Mouse (Mus musculus) embryonic fibroblast, embryonic 13.5 days (primary cell): ENCODE measurements around the gene Slco4c1. TPM values are rescaled to one million over a fixed set of nuclear protein-coding genes. Genes with fewer than 3 reads are reported as not detected.

Experiments
- H3K27ac ChIP-seq: 2 replicates; pipeline ENCODE4 v1.5.1; 2012; ENCODE audit warnings: low read length, control low read depth, inconsistent platforms; ENCODE audit not compliant: insufficient read depth
- H3K4me1 ChIP-seq: 2 replicates; pipeline ENCODE4 v1.6.1; 2011; ENCODE audit warnings: low read length; ENCODE audit not compliant: control insufficient read depth, insufficient read depth
- H3K4me3 ChIP-seq: 2 replicates; pipeline ENCODE4 v1.5.1; 2011; ENCODE audit warnings: mild to moderate bottlenecking, control low read depth, low read length; ENCODE audit not compliant: insufficient read depth
- CTCF ChIP-seq: IDR thresholded peaks from 2 replicates; pipeline ENCODE4 v1.5.1; 2011; ENCODE audit warnings: mild to moderate bottlenecking, control low read depth, low read length, moderate library complexity, borderline replicate concordance; ENCODE audit not compliant: insufficient read depth
- POLR2A ChIP-seq: IDR thresholded peaks from 2 replicates; pipeline ENCODE4 v1.6.1; 2011; ENCODE audit warnings: low read depth, mild to moderate bottlenecking, control low read depth, low read length, moderate library complexity
- polyA plus RNA-seq: library from polyadenylated mRNA; stranded (reverse); fragments of >200 nt; gene quantifications from 2 replicates; pipeline ENCODE4 v1.2.4, GENCODE M21; 2011; ENCODE audit warnings: low read depth; ENCODE audit not compliant: missing spikeins, insufficient read length

Gene Slco4c1
- polyA plus RNA-seq, 1 experiment: not detected

- TF ChIP-seq CTCF (no peak), POLR2A (no peak)
- Histone ChIP-seq H3K4me3 (no peak overlapping the region), H3K27ac (no peak overlapping the region), H3K4me1 (no peaks in the 10 kb centered on the region)
Observed at GRCm38 (mm10) chr1:96859995-96860684, 11.8 kb downstream of the Slco4c1 start.

DNA sequence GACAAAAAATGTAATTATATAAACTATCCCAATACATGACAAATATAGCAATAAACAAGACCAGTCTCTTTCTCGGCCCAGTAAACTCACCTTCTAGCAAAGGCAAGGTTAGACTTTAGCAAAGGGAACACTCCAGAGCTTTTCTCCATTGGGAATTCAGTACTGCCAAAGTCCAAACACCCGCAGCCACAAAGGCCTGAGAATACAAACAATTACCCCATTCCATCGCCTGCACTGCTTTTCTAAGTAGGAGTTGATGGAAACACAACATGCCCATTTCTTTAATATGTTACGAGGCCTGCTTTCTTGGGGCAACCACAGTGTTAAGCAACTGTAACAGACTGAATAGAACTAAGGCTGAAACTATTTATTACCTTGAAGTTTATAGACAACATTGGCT is 18.4 kb downstream of the Slco4c1 start:
- Histone ChIP-seq H3K27ac (no peak overlapping the region), H3K4me1 (no peaks in the 10 kb centered on the region), H3K4me3 (no peak overlapping the region)
- TF ChIP-seq POLR2A (no peak), CTCF (no peak)

- Histone ChIP-seq H3K27ac (no peak overlapping the region), H3K4me1 (no peaks in the 10 kb centered on the region), H3K4me3 (no peak overlapping the region)
- TF ChIP-seq CTCF: no peak
- no peak for TF ChIP-seq POLR2A
Observed at GRCm38 (mm10) chr1:96849101-96849500, 22.9 kb downstream of the Slco4c1 start.

DNA sequence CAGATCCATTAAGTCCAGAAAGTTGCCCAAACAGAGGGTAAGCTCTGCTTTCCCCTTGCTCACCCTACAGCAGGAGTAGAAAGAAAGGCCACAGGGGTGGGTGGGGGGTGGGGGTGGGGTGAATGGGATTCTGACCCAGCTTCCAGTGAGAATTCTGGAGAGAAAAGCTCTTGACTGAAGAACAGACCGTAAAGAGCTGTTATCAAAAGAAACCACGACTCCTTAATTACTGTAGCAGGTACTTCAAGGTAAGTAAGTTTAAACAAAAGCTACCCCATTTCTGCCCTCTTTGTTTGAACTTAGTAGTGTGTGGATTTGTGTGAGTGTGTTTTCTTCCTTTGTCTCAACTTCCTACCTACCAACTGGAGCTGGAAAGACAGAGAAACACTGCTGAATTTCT is 23.4 kb downstream of the Slco4c1 start:
- Histone ChIP-seq H3K4me1 (no peaks in the 10 kb centered on the region), H3K27ac (no peak overlapping the region), H3K4me3 (no peak overlapping the region)
- TF ChIP-seq POLR2A (no peak), CTCF (no peak)

GRCm38 (mm10) chr1:96846727-96847126 is 25.2 kb downstream of the Slco4c1 start:
- Histone ChIP-seq H3K4me1 (no peaks in the 10 kb centered on the region), H3K4me3 (no peak overlapping the region), H3K27ac (no peak overlapping the region)
- TF ChIP-seq CTCF (no peak), POLR2A (no peak)

DNA sequence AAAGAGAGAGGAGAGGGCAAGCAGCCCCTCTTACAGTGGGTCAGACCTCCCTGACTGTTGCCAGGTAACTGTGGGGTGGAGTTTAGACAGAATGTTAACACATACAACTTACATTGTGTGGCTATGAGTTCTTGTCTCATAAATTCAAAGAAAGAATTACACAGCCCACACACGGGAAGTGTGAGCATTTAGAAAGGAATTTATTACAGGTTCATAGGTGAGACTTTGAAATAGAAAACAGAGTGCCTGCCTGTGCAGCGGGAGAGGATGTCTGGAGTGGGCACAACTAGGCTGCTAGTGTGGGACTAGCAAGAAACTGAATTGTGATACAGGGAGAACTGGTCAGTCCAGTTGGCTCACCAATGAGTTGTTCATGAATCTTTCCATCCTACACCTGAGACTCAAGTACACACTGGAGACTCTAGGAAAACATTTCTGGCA is 66.7 kb downstream of the Slco4c1 start:
- Histone ChIP-seq H3K4me1 (no peaks in the 10 kb centered on the region), H3K4me3 (no peak overlapping the region), H3K27ac (no peak overlapping the region)
- TF ChIP-seq POLR2A: no peak
- TF ChIP-seq CTCF: no peak

GRCm38 (mm10) chr1:96801595-96801994 is 70.4 kb downstream of the Slco4c1 start:
- Histone ChIP-seq H3K4me3 (no peak overlapping the region), H3K27ac (no peak overlapping the region), H3K4me1 (no peaks in the 10 kb centered on the region)
- TF ChIP-seq CTCF (no peak), POLR2A (no peak)

- no peak overlapping the region for H3K4me3 ChIP-seq
- no peak for TF ChIP-seq CTCF
- TF ChIP-seq POLR2A: no peak
- H3K4me1 ChIP-seq: no peaks in the 10 kb centered on the region
- H3K27ac ChIP-seq: no peak overlapping the region
Observed at GRCm38 (mm10) chr1:96794690-96795089, 77.3 kb downstream of the Slco4c1 start.

DNA sequence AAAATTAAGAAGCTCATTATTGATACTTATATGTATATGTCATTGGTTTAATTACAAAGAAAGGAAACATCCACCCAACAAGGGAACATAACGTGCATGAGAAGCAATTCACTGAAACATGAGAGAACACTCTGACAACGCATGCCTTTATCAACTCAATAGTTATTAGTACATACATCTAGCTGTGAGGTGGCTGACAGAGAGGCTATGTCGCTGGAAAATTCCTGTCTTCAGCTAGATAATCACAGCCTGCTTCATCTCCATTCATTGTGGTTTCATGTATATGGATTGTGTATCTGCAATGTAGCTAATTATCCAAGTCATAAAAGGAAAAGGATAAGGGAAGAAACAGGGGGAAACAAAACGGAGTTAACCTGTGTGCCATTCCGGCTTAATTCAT is 77.7 kb downstream of the Slco4c1 start:
- Histone ChIP-seq H3K27ac (no peak overlapping the region), H3K4me1 (no peaks in the 10 kb centered on the region), H3K4me3 (no peak overlapping the region)
- no peak for TF ChIP-seq POLR2A
- TF ChIP-seq CTCF: no peak

DNA sequence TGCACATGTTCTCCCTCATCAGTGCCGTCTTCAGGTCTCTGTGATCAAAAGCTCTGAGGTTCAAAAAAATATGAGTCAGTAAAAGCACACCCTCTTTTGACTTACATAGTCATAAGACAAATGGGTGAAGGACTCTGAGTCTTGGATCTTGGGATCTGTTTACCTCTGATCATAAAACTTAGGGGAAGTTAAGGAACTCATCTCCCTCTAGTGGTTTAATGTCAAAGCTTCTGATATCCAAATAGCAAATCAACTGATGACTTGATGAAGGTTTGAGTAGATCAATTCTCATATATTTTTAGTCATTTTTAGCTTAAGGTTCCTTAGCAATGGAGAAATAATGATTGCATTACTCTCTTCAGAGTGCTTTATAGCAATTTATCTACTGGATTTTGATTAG is 82.7 kb downstream of the Slco4c1 start:
- no peak overlapping the region for H3K4me3 ChIP-seq
- H3K27ac ChIP-seq: no peak overlapping the region
- no peaks in the 10 kb centered on the region for H3K4me1 ChIP-seq
- no peak for TF ChIP-seq POLR2A
